Mouse (Mus musculus) hematopoietic stem cell, adult 5-6 weeks (primary cell): ENCODE results near the gene Gm20767. TPM values are rescaled to one million over a fixed set of nuclear protein-coding genes. Genes with fewer than 3 reads are reported as not detected.
A peak's percentile ranks its signal among the peaks of the same experiment; 100 is the strongest.
"Not testable (repeated sequence)": the region's sequence is repeated elsewhere in the genome, so short reads cannot be mapped to it uniquely, and the experiment has no call there.

ENCODE experiments used
- ATAC-seq, 2 experiments: fragments of 125-278 bp in 1 of 2; replicated peaks in 1 of 2; 2 replicates each; pipeline ENCODE4 v1.8.0; 2016 to 2017; ENCODE audit warnings: inconsistent platforms in 2 of 2, mild to moderate bottlenecking in 2 of 2, moderate number of reproducible peaks in 2 of 2, low read depth in 1 of 2, moderate TSS enrichment in 1 of 2; ENCODE audit not compliant: low FRiP score in 2 of 2, poor library complexity in 2 of 2, severe bottlenecking in 2 of 2, insufficient read depth in 1 of 2, low TSS enrichment in 1 of 2
- total RNA-seq: library from RNA; stranded (forward); fragments of 172-1452, 232-1000 nt; gene quantifications from 2 replicates; pipeline ENCODE4 v1.2.3, GENCODE M21; 2017

The Gm20767 gene
- total RNA-seq: not detected in 2 replicates

DNA sequence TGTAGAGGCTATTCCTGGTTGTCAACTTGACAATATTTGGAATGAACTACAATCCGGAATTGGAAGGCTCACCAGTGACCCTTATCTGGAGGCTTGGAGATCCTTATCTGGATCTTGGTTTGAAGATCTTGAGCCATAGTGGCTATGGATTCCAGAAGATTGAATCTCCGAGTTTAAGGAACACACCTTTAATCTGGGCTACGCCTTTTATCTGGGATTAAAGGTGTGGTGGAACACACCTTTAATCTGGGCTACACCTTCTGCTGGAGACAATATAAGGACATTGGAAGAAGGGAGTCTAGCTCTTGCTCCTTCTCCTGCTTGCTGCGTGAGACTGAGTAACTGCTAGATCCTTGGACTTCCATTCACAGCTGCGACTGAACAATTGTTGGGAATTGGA lies at the start of gene Gm20767:
Gm20767 (plus strand) TSS at position 301 of the 400 bp plus-strand sequence.
- ATAC-seq: not testable (repeated sequence)

DNA sequence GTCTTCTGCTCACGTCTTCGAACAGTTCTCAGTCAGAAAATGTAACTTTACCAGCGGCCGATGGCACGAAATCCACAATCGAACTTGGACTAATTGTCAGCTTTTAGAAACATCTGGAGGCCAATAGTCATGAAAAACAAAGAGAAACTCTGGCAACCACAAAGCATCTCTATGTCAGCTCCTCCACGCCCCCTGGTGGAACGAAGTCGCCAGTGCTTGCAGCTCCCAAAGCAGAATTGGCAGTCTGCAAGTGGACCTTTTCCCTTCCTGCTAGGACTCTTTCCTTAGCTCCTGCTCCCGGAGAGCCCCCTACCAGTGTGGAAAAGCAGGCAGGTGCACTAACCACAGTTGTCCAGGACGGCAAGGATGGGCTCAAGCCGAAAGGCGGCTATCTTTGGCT lies 47.1 kb upstream of the Gm20767 start:
- peak; percentile 43 to 53 for ATAC-seq

GRCm38 (mm10) chr13:120096241-120096937 lies 43.7 kb upstream of the Gm20767 start:
- ATAC-seq: peak; percentile 30 to 59

DNA sequence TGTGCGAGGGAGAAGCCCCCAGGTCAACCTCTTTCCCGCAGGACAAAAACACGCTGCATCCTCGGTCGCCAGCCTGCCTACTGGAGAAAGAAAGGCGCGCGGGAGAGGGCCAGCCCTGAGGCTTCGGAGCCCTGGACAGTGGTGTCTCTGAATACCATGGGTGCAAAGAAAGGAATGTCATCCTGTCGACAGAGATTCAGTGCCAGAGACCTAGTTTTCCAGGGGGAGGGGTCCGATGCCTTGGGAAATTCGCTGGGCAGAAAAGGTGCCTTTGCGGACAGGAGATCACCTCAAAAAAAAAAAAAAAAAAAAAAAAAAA lies 43.1 kb upstream of the Gm20767 start:
- ATAC-seq: 0 out of 4 replicates have a peak, but pooled peaks of 1 of the 2 experiments have one; percentile 3

GRCm38 (mm10) chr13:120099327-120099726 lies 40.7 kb upstream of the Gm20767 start:
- ATAC-seq: peak; percentile 33 to 40; a peak in 3 of 4 replicates

DNA sequence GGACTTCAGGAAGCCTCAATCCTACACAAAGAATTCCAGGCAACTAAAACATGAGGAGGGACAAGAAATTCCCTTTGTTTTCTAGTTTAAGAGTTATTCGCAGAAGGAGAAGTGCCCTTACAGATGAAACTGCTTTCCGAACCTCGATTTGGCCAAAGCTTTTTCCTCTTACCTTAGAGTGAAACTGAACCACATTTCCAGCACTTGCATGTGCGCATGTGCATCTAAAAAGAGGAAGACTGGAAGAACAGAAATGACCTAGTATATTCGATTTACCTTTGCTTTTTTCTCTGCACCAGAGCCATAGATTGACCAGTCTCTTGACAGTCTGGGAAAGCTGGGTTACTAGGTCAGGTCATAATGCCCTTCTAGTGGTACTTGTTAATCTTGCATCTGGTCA lies 33.5 kb upstream of the Gm20767 start:
- peak; percentile 71 to 83 for ATAC-seq

DNA sequence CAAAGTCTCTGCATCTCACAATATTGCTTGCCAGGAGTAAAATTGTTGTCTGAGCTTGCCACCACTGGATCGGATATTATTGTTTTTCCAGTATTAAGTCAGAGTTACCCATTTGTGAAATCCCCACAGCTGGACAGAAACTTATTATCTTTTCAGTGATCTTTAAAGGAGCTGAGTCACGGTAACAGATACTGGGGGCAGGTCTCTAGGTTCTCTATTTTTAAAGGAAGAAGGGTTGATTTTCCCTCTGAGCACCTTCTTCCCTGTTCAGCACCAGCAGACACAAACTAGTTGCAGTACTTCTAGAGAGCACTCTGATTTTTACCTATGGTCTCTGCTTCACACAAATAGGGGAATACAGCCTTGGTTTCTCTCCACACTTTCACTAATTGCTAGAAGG lies 33.0 kb upstream of the Gm20767 start:
- ATAC-seq: peak in 1 of 2 experiments; percentile 14; a peak in 1 of 4 replicates

- not testable (repeated sequence) for ATAC-seq
These were observed 2.3 kb downstream of the Gm20767 start for GRCm38 (mm10) chr13:120142348-120142747.

DNA sequence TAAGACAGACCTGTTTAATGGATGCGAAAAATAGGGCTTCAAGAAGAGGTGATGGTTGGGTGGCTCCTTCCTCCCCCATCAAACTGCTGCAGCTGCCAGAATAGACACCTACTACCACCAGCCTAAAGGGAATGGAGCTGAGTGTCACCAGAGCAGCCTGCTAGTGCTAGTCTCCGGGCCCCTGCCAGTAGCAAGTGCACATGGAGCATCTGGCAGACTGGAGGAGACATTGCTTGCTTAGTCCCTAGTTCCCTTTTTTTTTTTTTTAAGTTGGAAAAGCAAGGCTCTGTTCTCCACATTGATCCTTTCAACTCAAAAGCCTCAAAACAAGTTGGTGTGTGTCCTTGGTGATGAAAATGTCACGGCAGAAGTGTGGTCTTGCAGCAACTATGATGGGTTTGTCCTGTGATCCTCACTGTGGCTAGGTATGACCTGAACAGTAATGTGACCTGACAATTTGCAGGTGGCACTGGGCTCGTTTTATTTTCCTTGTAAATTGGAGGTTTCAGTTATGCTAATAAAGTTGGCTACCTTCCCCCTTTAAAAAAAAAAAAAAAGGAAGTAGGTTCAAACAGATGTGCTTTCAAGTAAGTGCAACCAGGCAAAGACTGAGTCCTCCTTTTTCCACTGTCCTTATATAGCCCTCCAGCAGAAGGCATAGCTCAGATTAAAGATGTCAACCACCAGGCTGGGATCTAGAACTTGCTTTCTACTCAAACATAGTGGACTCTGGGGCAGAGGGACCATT lies 9.8 kb downstream of the Gm20767 start:
- peak; percentile 71 to 81 for ATAC-seq

GRCm38 (mm10) chr13:120150589-120150988 lies 10.5 kb downstream of the Gm20767 start:
- ATAC-seq: peak in 1 of 2 experiments; percentile 47; a peak in 1 of 4 replicates

- ATAC-seq: peak; percentile 48 to 62
These were observed 28.3 kb downstream of the Gm20767 start for GRCm38 (mm10) chr13:120168301-120168700.

DNA sequence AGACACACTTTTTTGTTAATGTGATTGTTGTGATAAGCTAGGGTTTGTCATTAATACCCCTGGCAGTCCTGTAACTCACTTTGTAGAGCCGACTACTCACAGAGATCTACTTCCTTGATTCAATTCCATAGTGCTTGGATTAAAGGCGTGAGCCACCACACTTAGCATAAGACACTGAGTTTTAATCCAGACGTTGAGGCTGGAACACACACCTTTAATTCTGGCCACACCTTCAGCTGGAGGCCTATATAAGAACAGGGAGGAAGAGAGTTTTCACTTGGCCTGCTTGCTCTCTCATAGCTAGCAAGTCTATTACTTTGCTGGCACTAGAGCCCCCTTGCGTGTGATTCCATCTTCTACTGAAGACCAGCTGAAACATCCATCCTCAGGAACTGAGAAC lies 32.1 kb downstream of the Gm20767 start, which contains the start of gene Gm21818:
Gm21818 (plus strand) TSS at position 301 of the 400 bp plus-strand sequence.
- not testable (repeated sequence) for ATAC-seq

- ATAC-seq: peak; percentile 73 to 82
These were observed 56.3 kb downstream of the Gm20767 start for GRCm38 (mm10) chr13:120196189-120196821.

Other genes starting within 250 kb of the Gm20767 start
- gene Tcstv1, start 245.5 kb upstream of the Gm20767 start, total RNA-seq: not detected in 2 replicates
- not detected in 2 replicates for gene Gm21761, start 211.0 kb upstream of the Gm20767 start, total RNA-seq
- not detected in 2 replicates for gene B020031M17Rik, start 189.4 kb upstream of the Gm20767 start, total RNA-seq
- gene Gm36079, start 113.2 kb upstream of the Gm20767 start, total RNA-seq: not detected in 2 replicates
- gene Gm21188, start 88.1 kb upstream of the Gm20767 start, total RNA-seq: 3.9 and 8.6 TPM in 2 replicates
- gene Gm21818, start 32.2 kb downstream of the Gm20767 start, total RNA-seq: not detected in 2 replicates
- gene Gm21762, start 75.7 kb downstream of the Gm20767 start, total RNA-seq: 2.6 TPM in 1 of 2 replicates, not detected in the other
- not detected in 2 replicates for gene Gm21731, start 98.9 kb downstream of the Gm20767 start, total RNA-seq
- gene AF067061, start 122.9 kb downstream of the Gm20767 start, total RNA-seq: not detected in 2 replicates
- 9.1 and 26.5 TPM in 2 replicates for gene BC147527, start 160.1 kb downstream of the Gm20767 start, total RNA-seq
- not detected in 2 replicates for gene Tcstv3, start 176.6 kb downstream of the Gm20767 start, total RNA-seq